Mouse (Mus musculus) C2C12 (cell line): ENCODE results near the gene Plcb4.

ENCODE experiments used
- CEBPB ChIP-seq: IDR thresholded peaks from one replicate; pipeline ENCODE4 v1.6.1; 2011; ENCODE audit warnings: low read depth, mild to moderate bottlenecking, control low read depth, moderate library complexity
- CTCF ChIP-seq: IDR thresholded peaks from one replicate; pipeline ENCODE4 v1.5.1; 2011; ENCODE audit not compliant: control insufficient read depth, insufficient read depth, insufficient read length
- FOSL1 ChIP-seq: IDR thresholded peaks from one replicate; pipeline ENCODE4 v1.8.0; 2011; ENCODE audit warnings: mild to moderate bottlenecking, low read length; ENCODE audit not compliant: poor library complexity, insufficient read depth, severe bottlenecking
- MAX ChIP-seq: IDR thresholded peaks from one replicate; pipeline ENCODE4 v1.6.1; 2011; ENCODE audit warnings: mild to moderate bottlenecking, control low read depth
- MYOD1 ChIP-seq: IDR thresholded peaks from one replicate; pipeline ENCODE4 v1.6.1; 2011; ENCODE audit warnings: low read depth; ENCODE audit not compliant: control insufficient read depth, insufficient read length
- MYOG ChIP-seq: IDR thresholded peaks from one replicate; pipeline ENCODE4 v1.6.1; 2011; ENCODE audit not compliant: control insufficient read depth, insufficient read length; ENCODE audit errors: extremely low read depth
- USF1 ChIP-seq: IDR thresholded peaks from one replicate; pipeline ENCODE4 v1.6.1; 2011; ENCODE audit warnings: low read depth, mild to moderate bottlenecking, control low read depth, moderate library complexity

DNA sequence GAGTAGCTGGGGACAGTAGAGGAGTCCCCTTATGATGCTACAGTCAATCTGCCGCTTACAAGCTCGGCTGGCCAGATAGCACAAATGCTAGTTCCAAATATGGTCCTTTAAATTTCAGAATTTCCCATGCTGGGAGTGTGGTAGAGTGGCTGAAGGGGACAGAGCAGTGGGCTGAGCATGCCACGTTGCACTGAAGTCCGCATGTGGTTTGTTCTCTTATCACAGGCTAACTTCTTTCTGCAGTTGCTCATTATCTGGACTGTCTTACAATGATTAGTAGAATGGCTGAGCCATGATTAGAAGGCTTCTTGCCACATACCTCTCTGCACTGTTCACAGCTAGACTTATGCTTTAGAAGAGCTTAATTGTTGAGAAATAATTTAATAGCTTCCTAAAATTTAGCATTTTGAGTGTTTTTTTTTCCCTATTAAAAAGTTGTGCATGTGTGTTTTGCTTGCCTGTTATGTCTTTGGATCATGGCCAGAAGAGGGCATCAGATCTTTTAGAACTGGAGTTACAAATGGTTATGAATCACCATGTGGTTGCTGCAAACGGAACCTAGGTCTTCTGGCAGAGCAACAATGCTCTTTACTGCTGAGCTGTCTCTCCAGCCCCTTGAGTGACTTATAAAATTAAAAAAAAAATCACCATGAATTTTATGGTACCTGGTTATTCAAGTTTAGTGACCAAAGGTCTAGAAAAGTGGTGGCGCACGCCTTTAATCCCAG is 42.0 kb downstream of the Plcb4 start:
- TF ChIP-seq CTCF (no peak), MAX (no peak), USF1 (no peak), MYOG (no peak), MYOD1 (no peak), CEBPB (no peak), FOSL1 (no peak)
